Mouse (Mus musculus) forebrain, postnatal 0 days (tissue): ENCODE measurements around the gene Tnip1. TPM values are rescaled to one million over a fixed set of nuclear protein-coding genes. Genes with fewer than 3 reads are reported as not detected.

Source experiments
- ATAC-seq: fragments of 200-750 bp; cut with Nextera tagmentation; 2 replicates; pipeline ENCODE4 v1.8.0; 2017; ENCODE audit warnings: mild to moderate bottlenecking, moderate library complexity
- DNase-seq: peaks from one replicate; pipeline ENCODE4 v3.0.0-alpha.2; 2015
- H3K27ac ChIP-seq: fragments of 300-500 bp; sonication (generic); 2 replicates; pipeline ENCODE4 v1.5.1; 2014; ENCODE audit warnings: low read depth, mild to moderate bottlenecking, antibody characterized with exemption, low read length, moderate library complexity, mixed read lengths
- H3K27me3 ChIP-seq: fragments of 300-500 bp; sonication (generic); 2 replicates; pipeline ENCODE4 v1.6.1; 2014; ENCODE audit warnings: mild to moderate bottlenecking, low read length, mixed read lengths; ENCODE audit not compliant: insufficient read depth
- H3K36me3 ChIP-seq: fragments of 300-500 bp; sonication (generic); 2 replicates; pipeline ENCODE4 v1.6.1; 2014; ENCODE audit warnings: mild to moderate bottlenecking, moderate library complexity; ENCODE audit not compliant: insufficient read depth
- H3K4me1 ChIP-seq: fragments of 300-500 bp; sonication (generic); 2 replicates; pipeline ENCODE4 v1.6.1; 2014; ENCODE audit warnings: antibody characterized with exemption; ENCODE audit not compliant: insufficient read depth
- H3K4me2 ChIP-seq: fragments of 300-500 bp; sonication (generic); 2 replicates; pipeline ENCODE4 v1.6.1; 2014; ENCODE audit warnings: low read depth, mild to moderate bottlenecking, moderate library complexity
- H3K4me3 ChIP-seq: fragments of 300-500 bp; sonication (generic); 2 replicates; pipeline ENCODE4 v1.5.1; 2014; ENCODE audit warnings: low read depth, low read length, mixed read lengths
- H3K9ac ChIP-seq: fragments of 300-500 bp; sonication (generic); 2 replicates; pipeline ENCODE4 v1.6.1; 2014; ENCODE audit warnings: mild to moderate bottlenecking
- H3K9me3 ChIP-seq: fragments of 300-500 bp; sonication (generic); 2 replicates; pipeline ENCODE4 v1.6.1; 2016; ENCODE audit warnings: low read length
- CTCF ChIP-seq: sonication (generic); IDR thresholded peaks from 2 replicates; pipeline ENCODE4 v1.5.1; 2016; ENCODE audit warnings: antibody characterized with exemption, control low read depth, low read depth
- WGBS: fragments of 180-500 bp; shearing (Covaris S2); extraction: QIAGEN DNeasy Blood & Tissue Kit; methylation state at CpG from one replicate; pipeline ENCODE4 v1.1.7; 2014; 5-methylcytosine and 5-hydroxymethylcytosine counted together
- polyA plus RNA-seq: library from polyadenylated mRNA; unstranded; fragments of >200 nt; fragmentation: Nextera tagmentation; extraction: Ambion mirVana; gene quantifications from 2 replicates; pipeline ENCODE4 v1.2.1, GENCODE M21; 2015
- total RNA-seq: library from RNA; depleted of rRNA; stranded (reverse); fragments of >200 nt; gene quantifications from 2 replicates; pipeline ENCODE4 v1.2.3, GENCODE M21; 2014; rRNA removed

The Tnip1 gene
- total RNA-seq (9.8 and 14.9 TPM in 2 replicates), polyA plus RNA-seq (13.0 and 16.6 TPM in 2 replicates)

DNA sequence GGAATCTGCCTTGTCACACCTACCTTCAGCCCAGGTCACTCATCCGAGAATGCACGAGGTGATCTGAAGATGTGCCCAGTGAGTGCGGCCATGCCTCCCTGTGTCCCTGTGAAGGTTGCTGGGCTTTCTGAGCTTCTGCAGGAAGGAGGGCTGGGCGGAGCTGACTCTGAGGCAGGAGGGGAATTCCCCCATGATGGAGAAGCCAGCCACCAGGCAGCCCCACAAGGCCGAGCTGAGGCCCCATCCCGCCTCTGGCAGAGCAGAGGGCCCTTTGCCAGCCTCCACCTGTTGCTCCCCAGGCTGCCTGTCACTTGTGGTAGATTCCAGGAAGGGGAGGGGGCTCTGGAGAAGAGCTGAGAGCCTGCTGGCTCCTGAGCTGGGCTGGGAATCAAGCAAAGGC lies at the start of gene Tnip1:
Gene Tnip1 (minus strand): TSS at position 108 of the 400 bp plus-strand sequence.
- H3K4me2 ChIP-seq, result no peak within 1 kb of the TSS
- 34% methylated on average over 6 of the region's 6 CpGs for WGBS

DNA sequence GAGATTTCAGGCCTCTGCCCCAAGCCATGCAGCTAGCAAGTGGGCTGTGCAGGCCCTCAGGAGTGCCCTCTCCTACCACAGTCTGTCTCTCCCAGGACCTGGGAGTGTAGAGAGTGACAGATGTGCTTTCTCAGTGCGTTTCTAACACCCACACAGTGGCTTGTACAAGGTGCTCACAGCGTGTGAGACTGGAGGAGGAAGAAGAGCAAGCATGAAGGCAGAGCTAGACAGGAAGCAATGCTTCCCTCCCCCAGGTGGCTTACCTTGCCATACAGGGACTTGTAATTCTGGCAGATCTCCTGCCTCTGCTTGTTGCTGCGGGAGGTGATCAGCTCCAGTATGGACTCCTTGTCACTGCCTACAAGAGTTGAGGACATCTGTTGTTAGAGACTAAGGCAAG lies 48.7 kb upstream of the Tnip1 start:
- H3K9ac ChIP-seq, result no peak overlapping the region

More for the DNA sequence above, at the start of gene Tnip1:
- H3K9ac ChIP-seq, result no peak within 1 kb of the TSS
- no peak for DNase-seq
- no peak within 1 kb of the TSS for H3K27ac ChIP-seq
- H3K9me3 ChIP-seq, result no peaks in the 10 kb centered on the region
- H3K4me3 ChIP-seq, result no peak within 1 kb of the TSS
- H3K27me3 ChIP-seq, result no peaks in the 10 kb centered on the region
- H3K4me1 ChIP-seq, result no peaks in the 10 kb centered on the region
- H3K36me3 ChIP-seq, result no peaks in the 10 kb centered on the region
- TF ChIP-seq CTCF, result no peak
- no peak for ATAC-seq

DNA sequence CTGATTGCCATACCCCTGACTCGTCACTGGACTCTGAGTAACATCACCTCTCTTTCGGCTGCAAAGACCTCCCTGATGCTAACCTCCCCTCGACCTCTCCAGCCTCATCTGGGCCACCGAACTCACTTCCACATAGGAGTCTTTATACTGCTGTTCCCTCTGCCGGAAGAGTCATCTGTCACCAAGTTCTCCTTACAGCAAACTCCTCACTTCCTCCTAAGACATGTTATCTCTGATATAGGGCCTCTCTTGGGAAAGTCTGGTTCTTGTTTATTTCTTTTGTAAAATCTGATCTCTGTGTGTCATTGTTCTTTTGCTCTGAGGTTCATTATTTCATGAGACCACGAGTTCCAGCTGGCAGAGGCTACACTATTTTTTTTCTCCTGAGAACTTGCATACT lies 45.5 kb upstream of the Tnip1 start:
- Histone ChIP-seq H3K4me2 (no peak overlapping the region), H3K27me3 (no peaks in the 10 kb centered on the region), H3K9me3 (no peaks in the 10 kb centered on the region), H3K9ac (no peak overlapping the region), H3K36me3 (peaks cover 77% of the 10 kb centered on the region), H3K4me1 (no peaks in the 10 kb centered on the region), H3K27ac (no peak overlapping the region), H3K4me3 (no peak overlapping the region)
- DNase-seq (no peak), ATAC-seq (no peak)
- WGBS, result 83% methylated on average over 6 of the region's 6 CpGs
- TF ChIP-seq CTCF, result no peak

More for the DNA sequence above, 48.7 kb upstream of the Tnip1 start:
- Histone ChIP-seq H3K4me3 (no peak overlapping the region), H3K9me3 (no peaks in the 10 kb centered on the region), H3K4me1 (no peaks in the 10 kb centered on the region), H3K4me2 (no peak overlapping the region), H3K36me3 (peaks cover 50% of the 10 kb centered on the region), H3K27ac (no peak overlapping the region), H3K27me3 (no peaks in the 10 kb centered on the region)
- no peak for DNase-seq
- WGBS, result 86% methylated on average over 3 of the region's 3 CpGs
- TF ChIP-seq CTCF, result no peak
- no peak for ATAC-seq

DNA sequence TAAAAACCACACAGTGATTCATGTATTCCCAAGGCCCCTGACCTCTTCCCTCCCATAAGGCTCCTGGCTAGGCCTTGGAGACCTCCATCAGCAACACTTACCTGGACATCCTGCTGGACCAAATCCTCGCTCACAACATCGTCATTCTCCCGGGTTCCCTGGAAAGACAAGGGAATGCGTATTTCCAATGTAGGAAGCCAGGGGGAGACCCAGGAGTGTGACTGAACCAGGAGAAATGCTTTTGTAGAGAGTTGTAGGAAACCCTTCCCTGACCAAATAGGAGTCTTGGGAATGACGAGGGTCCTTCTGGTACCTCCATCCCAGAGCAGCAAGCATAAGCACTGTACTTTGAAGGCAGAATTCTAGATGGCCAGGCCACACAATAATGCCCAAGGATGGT lies 43.0 kb upstream of the Tnip1 start:
- WGBS, result 87% methylated on average over 5 of the region's 5 CpGs
- no peak for ATAC-seq

DNA sequence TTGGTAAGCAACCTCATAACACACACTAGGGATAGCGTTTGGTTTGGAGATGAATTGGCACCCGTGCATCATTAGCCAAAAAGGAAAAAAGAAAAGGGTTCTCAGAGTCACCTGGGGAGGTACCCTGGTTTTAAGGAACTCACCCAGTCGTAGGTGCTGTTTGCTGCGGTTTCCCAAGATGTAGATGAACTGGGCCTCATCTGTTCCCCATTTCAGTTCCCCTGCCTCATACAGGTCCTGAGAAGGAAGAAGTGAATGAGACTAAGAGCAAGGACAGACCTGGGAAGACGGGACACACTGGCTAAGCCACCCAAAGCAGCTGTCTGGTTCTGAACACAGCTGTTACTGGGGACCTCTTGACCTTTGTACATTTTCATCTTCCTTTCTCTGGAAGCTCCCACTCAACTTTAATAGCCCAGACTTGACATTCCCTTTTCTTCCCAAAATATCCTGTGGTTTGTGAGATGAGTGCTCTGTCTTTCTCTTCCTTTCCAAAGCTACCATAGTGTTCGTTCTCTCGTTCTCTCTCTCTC lies 42.3 kb upstream of the Tnip1 start:
- Histone ChIP-seq H3K27ac (no peak overlapping the region), H3K4me2 (no peak overlapping the region), H3K4me1 (no peaks in the 10 kb centered on the region), H3K9ac (no peak overlapping the region), H3K9me3 (no peaks in the 10 kb centered on the region), H3K36me3 (peaks cover 78% of the 10 kb centered on the region), H3K4me3 (no peak overlapping the region), H3K27me3 (no peaks in the 10 kb centered on the region)
- 85% methylated on average over 7 of the region's 7 CpGs for WGBS
- no peak for TF ChIP-seq CTCF
- ATAC-seq (no peak), DNase-seq (no peak)

More for the DNA sequence above, 43.0 kb upstream of the Tnip1 start:
- no peak overlapping the region for H3K9ac ChIP-seq
- no peaks in the 10 kb centered on the region for H3K27me3 ChIP-seq
- no peak overlapping the region for H3K4me2 ChIP-seq
- no peaks in the 10 kb centered on the region for H3K9me3 ChIP-seq
- H3K4me3 ChIP-seq, result no peak overlapping the region
- peak; percentile 51 for TF ChIP-seq CTCF
- H3K4me1 ChIP-seq, result no peaks in the 10 kb centered on the region
- DNase-seq, result no peak
- H3K36me3 ChIP-seq, result peaks cover 81% of the 10 kb centered on the region
- no peak overlapping the region for H3K27ac ChIP-seq

DNA sequence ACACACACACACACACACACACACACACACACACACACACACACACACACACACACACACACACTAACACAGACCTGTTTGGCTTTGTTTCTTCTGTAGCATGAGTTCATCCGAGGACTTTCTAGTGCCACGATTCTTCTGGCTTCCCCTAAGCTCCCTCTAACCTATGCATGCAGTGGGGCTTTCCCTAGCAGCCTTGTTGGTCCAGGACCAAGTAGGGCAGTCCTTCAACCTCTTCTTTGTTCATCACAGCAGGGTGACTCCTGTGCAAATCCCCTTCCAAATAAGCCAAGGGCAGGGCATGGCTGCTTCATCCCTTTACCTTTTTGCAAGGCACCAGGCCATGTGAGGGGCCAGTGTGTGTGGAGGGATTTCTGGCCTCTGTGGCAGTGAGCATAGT lies 36.0 kb upstream of the Tnip1 start:
- WGBS, result 31% methylated on average over 2 of the region's 2 CpGs
- Histone ChIP-seq H3K9ac (no peak overlapping the region), H3K36me3 (peaks cover 47% of the 10 kb centered on the region), H3K4me1 (no peaks in the 10 kb centered on the region), H3K4me2 (no peak overlapping the region), H3K27ac (no peak overlapping the region), H3K4me3 (no peak overlapping the region), H3K9me3 (no peaks in the 10 kb centered on the region), H3K27me3 (no peaks in the 10 kb centered on the region)
- TF ChIP-seq CTCF, result no peak
- ATAC-seq (0 out of 2 replicates have a peak, but pooled peaks have one; percentile 12), DNase-seq (peak; percentile 21)

DNA sequence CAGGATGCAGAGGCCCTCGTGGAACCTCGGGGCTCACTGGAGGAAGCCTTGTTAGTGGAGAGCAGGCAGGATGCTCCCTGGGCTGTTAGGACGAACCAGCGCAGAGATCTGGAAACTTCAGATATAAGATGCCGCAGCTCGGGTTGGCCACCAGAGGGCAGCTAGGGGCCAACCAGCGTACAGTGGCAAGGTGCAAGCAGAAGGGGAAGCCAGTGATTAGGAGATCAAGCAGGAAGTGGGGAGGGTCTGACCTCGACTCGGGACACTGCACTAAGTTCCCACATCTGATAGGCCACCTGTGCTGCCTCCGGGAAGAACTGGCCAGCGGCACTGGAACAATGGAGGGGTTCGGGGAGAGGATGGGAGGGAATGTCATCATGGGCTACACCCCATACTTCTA lies 35.6 kb upstream of the Tnip1 start:
- H3K4me3 ChIP-seq, result no peak overlapping the region
- peak; percentile 81 for DNase-seq
- ATAC-seq, result peak; percentile 87
- no peak overlapping the region for H3K4me2 ChIP-seq
- H3K27ac ChIP-seq, result no peak overlapping the region
- peak; percentile 96 for TF ChIP-seq CTCF
- WGBS, result 6% methylated on average over 12 of the region's 12 CpGs
- peaks cover 46% of the 10 kb centered on the region for H3K36me3 ChIP-seq
- H3K4me1 ChIP-seq, result no peaks in the 10 kb centered on the region
- no peak overlapping the region for H3K9ac ChIP-seq
- no peaks in the 10 kb centered on the region for H3K9me3 ChIP-seq
- no peaks in the 10 kb centered on the region for H3K27me3 ChIP-seq
